Mouse (Mus musculus) cerebellum, adult 2 months (tissue): ENCODE results near the gene Homer2.

Source experiments
- CTCF ChIP-seq: fragments of 200-500 bp; IDR thresholded peaks from 2 replicates; pipeline ENCODE4 v1.5.1; 2011; ENCODE audit warnings: low read depth, mild to moderate bottlenecking, control low read depth, low read length, moderate library complexity, borderline replicate concordance; ENCODE audit not compliant: insufficient read depth
- POLR2A ChIP-seq: fragments of 200-500 bp; IDR thresholded peaks from 2 replicates; pipeline ENCODE4 v1.6.1; 2011; ENCODE audit warnings: low read length, control low read depth, borderline replicate concordance; ENCODE audit not compliant: insufficient read depth

DNA sequence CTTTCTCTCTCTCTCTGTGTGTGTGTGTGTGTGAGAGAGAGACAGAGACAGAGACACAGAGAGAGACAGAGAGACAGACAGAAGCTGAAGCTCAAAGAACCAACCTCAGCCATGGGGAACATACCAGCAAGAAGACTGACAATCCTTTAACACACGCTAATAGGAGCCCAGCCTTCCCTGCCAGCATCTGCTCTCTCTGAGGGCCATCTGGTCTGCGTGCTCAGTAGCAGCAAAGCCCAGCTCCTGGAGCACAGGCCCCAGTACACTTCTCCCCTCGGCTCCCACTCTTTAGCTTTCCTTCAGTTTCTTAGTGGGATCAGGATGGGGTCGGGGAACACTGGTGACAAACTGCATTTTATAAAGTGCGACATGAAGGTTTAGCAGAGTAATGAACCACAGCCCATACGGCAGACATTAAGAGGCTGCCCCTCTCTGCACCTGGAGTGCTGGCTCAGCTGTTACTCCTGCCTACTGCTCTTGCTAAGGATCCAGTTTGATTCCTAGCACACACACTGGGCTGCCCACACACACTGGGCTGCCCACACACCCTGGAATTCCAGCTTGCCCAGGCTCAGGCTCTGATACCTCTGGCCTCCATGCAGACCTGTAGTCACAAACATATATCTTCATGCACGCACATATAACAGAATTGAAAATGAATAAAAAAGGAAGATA is 141.8 kb downstream of the Homer2 start:
- no peak for TF ChIP-seq CTCF
- no peak for TF ChIP-seq POLR2A
